Mouse (Mus musculus) lung, adult 2 months (tissue): ENCODE measurements at regions not wholly inside any gene's neighbourhood (a gene's known extent, or its start where the extent isn't known, plus 50 kb on each side); places are given as distances from the start of the nearest gene placed in this dataset.

Experiments
- CTCF ChIP-seq: fragments of 200-500 bp; IDR thresholded peaks from 2 replicates; pipeline ENCODE4 v1.5.1; 2011; ENCODE audit warnings: mild to moderate bottlenecking, low read length, control low read depth; ENCODE audit not compliant: insufficient read depth
- POLR2A ChIP-seq: fragments of 200-500 bp; IDR thresholded peaks from 2 replicates; pipeline ENCODE4 v1.6.1; 2011; ENCODE audit warnings: low read depth, mild to moderate bottlenecking, control low read depth, low read length, borderline replicate concordance; ENCODE audit errors: extremely low read depth

DNA sequence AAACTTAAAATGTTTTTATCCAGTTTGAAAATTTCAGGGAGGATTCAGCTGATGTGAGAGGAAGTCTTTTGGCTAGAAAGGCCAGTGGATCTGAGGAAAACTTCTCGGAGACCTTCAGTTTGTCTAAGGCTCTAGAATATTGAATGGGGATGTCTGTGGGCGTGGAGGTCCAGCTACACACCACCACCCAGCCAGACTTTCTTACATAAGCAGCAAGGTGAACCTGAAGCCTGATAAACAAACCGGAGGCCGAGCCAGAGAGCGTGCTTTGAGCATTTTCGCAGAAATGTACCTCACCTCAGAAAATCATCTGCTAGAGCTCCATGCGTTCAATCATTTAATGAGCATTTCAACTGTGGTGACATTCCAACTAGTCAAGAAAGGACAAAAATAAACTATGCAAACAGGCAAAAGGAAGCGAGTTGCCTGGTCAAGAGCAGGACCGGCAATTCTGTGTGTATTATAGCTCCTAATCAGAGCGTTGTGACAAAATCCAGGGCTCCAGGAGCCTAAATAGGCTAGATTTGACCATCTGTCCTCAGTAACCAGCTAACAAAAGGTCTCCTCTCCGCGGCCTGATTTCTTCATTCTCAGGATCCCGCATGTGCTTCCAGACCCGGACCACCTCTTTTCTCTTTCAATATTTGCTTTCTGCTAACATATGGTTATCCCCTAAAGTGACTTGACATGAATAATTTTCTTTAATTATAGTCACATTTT, 946.5 kb upstream of the Car8 start:
- TF ChIP-seq POLR2A = no peak
- no peak for TF ChIP-seq CTCF
